Mouse (Mus musculus) hindbrain, embryonic 14.5 days (tissue): ENCODE results near the gene Dscam. TPM values are rescaled to one million over a fixed set of nuclear protein-coding genes. Genes with fewer than 3 reads are reported as not detected.
"Not testable (repeated sequence)": the region's sequence is repeated elsewhere in the genome, so short reads cannot be mapped to it uniquely, and the experiment has no call there.

Source experiments
- ATAC-seq: fragments of 200-750 bp; cut with Nextera tagmentation; 2 replicates; pipeline ENCODE4 v1.8.0; 2017; ENCODE audit warnings: moderate number of reproducible peaks, mild to moderate bottlenecking, moderate TSS enrichment, moderate library complexity; ENCODE audit not compliant: low FRiP score
- DNase-seq: peaks from one replicate; pipeline ENCODE4 v3.0.0-alpha.2; 2015; ENCODE audit warnings: low spot score
- H3K27ac ChIP-seq: fragments of 300-500 bp; sonication (generic); 2 replicates; pipeline ENCODE4 v1.5.1; 2014; ENCODE audit warnings: mild to moderate bottlenecking, moderate library complexity
- H3K27me3 ChIP-seq: fragments of 300-500 bp; sonication (generic); 2 replicates; pipeline ENCODE4 v1.6.1; 2014; ENCODE audit warnings: mild to moderate bottlenecking, low read length, mixed read lengths; ENCODE audit not compliant: control insufficient read depth, insufficient read depth
- H3K36me3 ChIP-seq: fragments of 300-500 bp; sonication (generic); replicated peaks from 2 replicates; pipeline ENCODE4 v1.6.1; 2014; ENCODE audit not compliant: control insufficient read depth, insufficient read depth
- H3K4me1 ChIP-seq: fragments of 300-500 bp; sonication (generic); replicated peaks from 2 replicates; pipeline ENCODE4 v1.6.1; 2014; ENCODE audit warnings: antibody characterized with exemption, low read length, mixed read lengths; ENCODE audit not compliant: control insufficient read depth, insufficient read depth
- H3K4me2 ChIP-seq: fragments of 300-500 bp; sonication (generic); replicated peaks from 2 replicates; pipeline ENCODE4 v1.6.1; 2014; ENCODE audit warnings: mild to moderate bottlenecking, moderate library complexity
- H3K4me3 ChIP-seq: fragments of 300-500 bp; sonication (generic); replicated peaks from 2 replicates; pipeline ENCODE4 v1.5.1; 2014; ENCODE audit warnings: mild to moderate bottlenecking, low read length
- H3K9ac ChIP-seq: fragments of 300-500 bp; sonication (generic); 2 replicates; pipeline ENCODE4 v1.6.1; 2014
- H3K9me3 ChIP-seq: fragments of 300-500 bp; sonication (generic); 2 replicates; pipeline ENCODE4 v1.6.1; 2016; ENCODE audit warnings: low read length; ENCODE audit not compliant: control insufficient read depth
- WGBS: fragments of 180-500 bp; shearing (Covaris S2); extraction: QIAGEN DNeasy Blood & Tissue Kit; methylation state at CpG from one replicate; pipeline ENCODE4 v1.1.7; 2014; 5-methylcytosine and 5-hydroxymethylcytosine counted together
- polyA plus RNA-seq: library from polyadenylated mRNA; unstranded; fragments of >200 nt; fragmentation: Nextera tagmentation; extraction: Ambion mirVana; gene quantifications from 2 replicates; pipeline ENCODE4 v1.2.1, GENCODE M21; 2014

Gene Dscam
- polyA plus RNA-seq, 1 experiment from 2014 or later: 17.1 TPM

DNA sequence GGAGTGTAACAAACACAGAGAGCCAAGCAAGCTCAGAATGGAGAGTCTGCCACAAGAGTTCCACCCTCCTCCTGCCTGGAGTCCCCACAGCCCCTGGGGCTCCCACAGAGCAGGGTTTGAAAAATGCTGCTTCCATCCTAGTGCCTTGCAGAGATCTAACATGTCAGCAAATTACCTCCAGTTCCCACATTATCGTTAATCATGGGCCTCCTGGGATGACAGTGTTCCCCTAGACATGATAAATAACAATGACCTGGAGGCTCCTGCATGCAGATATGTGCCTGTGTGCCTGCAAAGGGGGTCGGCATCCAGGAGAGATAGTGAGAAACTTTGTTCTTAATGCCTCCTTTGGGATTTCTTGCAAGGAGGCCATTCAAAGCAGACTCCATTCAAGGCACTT, 266.2 kb downstream of the Dscam start:
- no peak overlapping the region for H3K4me3 ChIP-seq
- no peaks in the 10 kb centered on the region for H3K9me3 ChIP-seq
- no peaks in the 10 kb centered on the region for H3K36me3 ChIP-seq
- H3K9ac ChIP-seq: no peak overlapping the region
- ATAC-seq (no peak; the same call in 1 of the 2 replicates), DNase-seq (no peak)
- H3K27ac ChIP-seq: no peak overlapping the region
- no peaks in the 10 kb centered on the region for H3K27me3 ChIP-seq
- H3K4me2 ChIP-seq: no peak overlapping the region
- H3K4me1 ChIP-seq: peaks cover 9% of the 10 kb centered on the region; the same call in 1 of the 2 replicates
- 15% methylated on average over 2 of the region's 2 CpGs for WGBS

DNA sequence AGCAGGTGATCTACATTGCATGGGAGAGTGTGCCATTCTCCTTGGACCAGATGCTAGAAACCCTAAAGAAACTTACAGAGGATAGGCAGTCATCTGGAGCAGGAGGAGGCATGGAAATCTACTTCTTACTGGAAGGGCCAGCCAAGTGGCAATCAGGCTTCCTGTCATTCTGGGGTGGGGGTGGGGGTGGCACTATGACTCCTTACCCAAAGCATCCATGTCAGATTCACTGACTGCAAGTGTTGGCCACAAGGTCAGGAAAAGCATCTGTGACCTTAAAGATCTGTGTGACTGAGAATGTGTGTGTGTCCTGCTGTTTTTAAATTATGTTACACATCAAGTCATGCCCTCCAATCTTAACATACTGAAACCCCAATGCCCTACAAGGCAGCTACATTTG, 268.0 kb downstream of the Dscam start:
- no peak overlapping the region for H3K27ac ChIP-seq

DNA sequence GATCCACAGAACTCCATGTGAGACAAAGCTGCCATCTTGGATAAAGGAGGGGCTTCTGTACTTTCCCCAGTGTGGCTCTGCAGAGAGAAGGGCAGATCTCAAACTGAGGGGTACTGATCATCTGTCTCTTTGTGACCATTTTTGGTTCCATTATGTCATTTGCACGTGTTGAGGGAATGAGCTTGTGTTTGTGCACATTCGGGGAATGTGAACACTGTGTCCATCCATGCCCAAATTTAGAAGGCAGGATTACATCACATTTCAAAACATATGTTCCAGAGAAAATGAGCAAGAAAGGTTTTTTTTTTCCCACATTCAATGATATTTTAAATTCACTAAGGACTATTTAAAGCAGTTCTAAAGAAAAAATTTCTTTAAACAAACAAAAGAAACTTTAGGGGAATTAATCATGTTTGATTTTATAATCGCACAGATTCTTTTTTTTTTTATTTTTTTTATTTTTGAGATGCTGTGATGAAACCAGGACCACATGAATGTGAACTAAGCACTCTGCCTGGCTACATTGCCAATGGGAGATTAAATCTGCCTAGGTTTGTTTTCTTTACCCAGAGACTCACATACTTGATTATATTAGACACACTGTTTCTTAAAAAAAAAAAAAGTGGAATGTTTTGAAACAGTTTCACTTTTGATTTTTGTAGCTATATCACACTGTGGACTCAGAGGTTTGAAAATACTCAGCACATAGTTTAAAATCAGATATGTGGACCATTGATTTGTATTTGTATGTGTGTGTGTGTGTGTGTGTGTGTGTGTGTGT, 269.1 kb downstream of the Dscam start:
- Histone ChIP-seq H3K9ac (no peak overlapping the region), H3K36me3 (no peaks in the 10 kb centered on the region), H3K27ac (no peak overlapping the region), H3K4me2 (no peak overlapping the region), H3K9me3 (no peaks in the 10 kb centered on the region), H3K27me3 (no peaks in the 10 kb centered on the region), H3K4me1 (peaks cover 9% of the 10 kb centered on the region; the same call in 1 of the 2 replicates), H3K4me3 (no peak overlapping the region)
- DNase-seq (no peak), ATAC-seq (no peak)
- WGBS: 86% methylated on average over 3 of the region's 3 CpGs

More for the DNA sequence above, 268.0 kb downstream of the Dscam start:
- Histone ChIP-seq H3K27me3 (no peaks in the 10 kb centered on the region), H3K4me2 (no peak overlapping the region), H3K36me3 (no peaks in the 10 kb centered on the region), H3K9me3 (no peaks in the 10 kb centered on the region), H3K9ac (no peak overlapping the region), H3K4me3 (no peak overlapping the region), H3K4me1 (peaks cover 9% of the 10 kb centered on the region; the same call in 1 of the 2 replicates)
- DNase-seq (no peak), ATAC-seq (no peak)

DNA sequence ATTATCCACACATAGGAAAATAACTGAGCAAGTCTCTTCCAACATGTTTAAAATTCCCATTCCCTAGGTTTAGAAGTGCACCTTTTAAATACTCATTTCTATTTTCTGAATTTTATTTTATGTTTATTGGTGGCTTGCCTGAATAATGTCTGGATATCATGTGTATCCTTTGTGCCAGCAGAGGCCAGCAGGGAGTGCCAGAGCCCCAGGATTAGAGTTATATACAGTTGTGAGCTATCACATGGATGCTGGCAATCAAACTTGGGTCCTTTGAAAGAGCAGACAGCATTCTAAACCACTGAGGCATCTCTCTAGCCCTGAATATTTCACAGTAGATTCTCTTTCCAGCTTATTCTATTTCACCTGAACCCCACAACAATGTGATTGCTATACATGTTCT, 271.2 kb downstream of the Dscam start:
- H3K4me1 ChIP-seq: peaks cover 5% of the 10 kb centered on the region; the same call in 1 of the 2 replicates
- DNase-seq (no peak), ATAC-seq (no peak)
- no peak overlapping the region for H3K9ac ChIP-seq
- H3K27me3 ChIP-seq: no peaks in the 10 kb centered on the region
- H3K9me3 ChIP-seq: no peaks in the 10 kb centered on the region
- no peak overlapping the region for H3K27ac ChIP-seq
- no peak overlapping the region for H3K4me2 ChIP-seq
- no peaks in the 10 kb centered on the region for H3K36me3 ChIP-seq
- H3K4me3 ChIP-seq: no peak overlapping the region

DNA sequence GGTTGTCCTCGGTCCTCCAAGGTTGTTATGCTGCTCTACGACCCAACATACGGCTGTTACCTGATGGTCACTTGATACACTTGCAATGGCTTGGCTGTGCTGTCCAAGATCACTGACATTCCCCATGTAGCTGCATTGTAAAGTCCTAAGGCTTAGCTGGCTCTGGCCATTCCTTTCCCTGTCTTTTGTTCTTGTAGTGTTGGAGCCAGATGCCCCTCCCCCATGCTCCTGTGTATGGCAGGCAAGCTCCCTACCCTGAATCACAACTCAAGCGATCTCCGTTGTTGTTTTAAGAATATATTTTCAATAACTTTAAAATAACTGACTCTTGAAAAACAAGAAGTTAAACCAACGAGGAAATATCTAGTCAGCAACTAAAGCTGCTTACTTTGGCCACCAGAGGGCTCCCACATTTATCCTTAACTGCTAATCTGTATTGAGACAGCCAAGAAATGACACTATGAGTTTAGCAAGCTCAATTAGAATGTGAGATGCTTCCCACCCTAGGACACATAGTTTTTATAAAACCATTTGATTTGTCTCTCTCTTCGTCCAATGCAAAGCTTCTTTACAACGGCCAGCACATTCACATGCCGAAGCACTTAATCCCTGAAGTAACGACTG, 273.9 kb downstream of the Dscam start:
- no peak overlapping the region for H3K4me2 ChIP-seq
- no peak overlapping the region for H3K4me3 ChIP-seq
- 52% methylated on average over 10 of the region's 10 CpGs for WGBS
- H3K27ac ChIP-seq: peak overlapping the region; percentile 58; the same call in 1 of the 2 replicates
- no peaks in the 10 kb centered on the region for H3K9me3 ChIP-seq
- H3K4me1 ChIP-seq: no peaks in the 10 kb centered on the region
- DNase-seq (peak; percentile 74), ATAC-seq (peak; percentile 62; the same call in 1 of the 2 replicates)
- no peaks in the 10 kb centered on the region for H3K27me3 ChIP-seq
- no peaks in the 10 kb centered on the region for H3K36me3 ChIP-seq
- no peak overlapping the region for H3K9ac ChIP-seq

DNA sequence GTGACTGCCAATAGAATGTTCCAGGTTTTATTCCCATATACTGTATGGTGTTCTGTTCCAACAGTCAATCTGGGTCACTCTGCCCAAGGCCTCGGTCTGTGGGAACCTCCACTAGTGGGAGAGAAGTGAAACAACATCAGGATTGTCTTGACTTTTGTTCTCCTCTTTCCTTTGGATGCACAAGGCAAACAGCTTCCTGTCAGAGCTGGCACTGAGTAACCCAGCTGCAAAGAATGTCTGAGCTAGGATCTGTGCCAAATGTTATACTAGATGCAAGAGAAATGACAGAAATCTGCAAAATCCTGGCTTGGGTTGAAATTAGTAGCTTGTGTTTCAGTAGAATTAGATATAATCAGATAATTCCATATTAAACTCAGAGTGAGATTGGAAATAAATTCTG, 282.5 kb downstream of the Dscam start:
- 77% methylated on average over 1 of the region's 1 CpGs for WGBS
- DNase-seq: no peak
- Histone ChIP-seq H3K27me3 (no peaks in the 10 kb centered on the region), H3K4me1 (no peaks in the 10 kb centered on the region), H3K4me2 (no peak overlapping the region), H3K36me3 (no peaks in the 10 kb centered on the region), H3K9ac (no peak overlapping the region), H3K27ac (no peak overlapping the region), H3K9me3 (no peaks in the 10 kb centered on the region), H3K4me3 (no peak overlapping the region)
- ATAC-seq: no peak

DNA sequence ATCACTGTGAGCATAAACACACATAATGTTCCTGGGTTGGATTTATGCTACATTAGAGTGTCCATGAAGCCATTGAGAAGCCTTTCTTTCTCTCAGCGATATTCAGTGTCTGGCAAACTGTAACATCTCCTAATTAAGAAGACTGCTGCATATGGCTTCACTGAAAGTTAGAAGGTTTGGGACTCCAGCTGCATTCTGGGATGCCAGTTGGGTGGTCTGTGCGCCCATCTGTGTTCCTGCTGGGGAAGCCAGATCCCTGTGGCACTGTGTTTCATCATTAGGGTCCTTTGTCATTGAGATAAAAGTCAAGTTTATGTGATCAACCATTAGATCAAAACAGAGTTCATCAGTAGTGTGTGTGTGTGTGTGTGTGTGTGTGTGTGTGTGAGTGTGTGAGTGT, 284.7 kb downstream of the Dscam start:
- Histone ChIP-seq H3K27me3 (no peaks in the 10 kb centered on the region), H3K4me3 (no peak overlapping the region), H3K9ac (no peak overlapping the region), H3K4me1 (no peaks in the 10 kb centered on the region), H3K36me3 (no peaks in the 10 kb centered on the region), H3K27ac (no peak overlapping the region), H3K4me2 (no peak overlapping the region), H3K9me3 (no peaks in the 10 kb centered on the region)
- DNase-seq (no peak), ATAC-seq (no peak)
- 83% methylated on average over 2 of the region's 2 CpGs for WGBS

DNA sequence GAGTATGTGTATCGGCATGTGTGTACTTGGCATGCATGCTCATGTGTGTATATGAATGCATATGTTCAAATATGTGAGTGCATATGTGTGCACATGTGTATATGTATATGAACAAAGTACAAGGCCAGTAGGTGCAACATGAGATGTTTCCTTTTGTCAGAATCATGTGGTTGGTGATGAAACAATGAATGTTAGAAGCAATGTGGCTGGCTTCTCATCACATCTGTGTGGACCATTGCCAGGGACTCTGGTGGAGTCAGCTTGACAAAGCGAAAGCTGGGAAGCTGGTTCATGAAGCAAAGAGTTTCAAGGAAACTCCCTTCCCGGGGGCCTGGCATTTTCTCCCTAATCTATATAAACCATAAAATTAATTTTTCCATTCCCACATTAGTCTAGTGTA, 286.0 kb downstream of the Dscam start:
- not testable (repeated sequence) for ATAC-seq, H3K9me3 ChIP-seq, H3K27me3 ChIP-seq, H3K4me2 ChIP-seq, H3K27ac ChIP-seq, H3K4me3 ChIP-seq, H3K36me3 ChIP-seq, H3K4me1 ChIP-seq, DNase-seq, H3K9ac ChIP-seq
- 88% methylated on average over 2 of the region's 3 CpGs for WGBS

DNA sequence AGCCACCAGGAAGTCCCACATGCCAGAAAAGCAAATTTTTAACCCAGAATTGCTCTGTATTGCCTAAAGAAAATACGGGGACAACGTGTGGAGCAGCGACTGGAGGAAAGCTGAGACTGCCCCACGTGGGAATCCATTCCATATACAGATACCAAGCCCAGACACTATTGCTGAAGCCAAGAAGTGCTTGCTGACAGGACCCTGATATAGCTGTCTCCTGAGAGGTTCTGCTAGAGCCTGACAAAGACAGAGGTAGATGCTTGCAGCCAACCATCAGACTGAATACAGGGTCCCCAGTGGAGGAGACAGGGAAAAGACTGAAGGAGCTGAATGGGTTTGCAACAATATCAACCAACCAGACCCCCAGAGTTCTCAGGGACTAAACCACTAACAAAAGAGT, 293.3 kb downstream of the Dscam start:
- H3K9ac ChIP-seq: no peak overlapping the region
- 79% methylated on average over 4 of the region's 4 CpGs for WGBS
- no peak overlapping the region for H3K4me2 ChIP-seq
- DNase-seq (no peak), ATAC-seq (no peak)
- H3K4me3 ChIP-seq: no peak overlapping the region
- H3K27me3 ChIP-seq: no peaks in the 10 kb centered on the region
- no peaks in the 10 kb centered on the region for H3K9me3 ChIP-seq
- H3K36me3 ChIP-seq: no peaks in the 10 kb centered on the region
- H3K27ac ChIP-seq: no peak overlapping the region
- peaks cover 9% of the 10 kb centered on the region for H3K4me1 ChIP-seq
